Mouse (Mus musculus) liver, embryonic 12.5 days (tissue): ENCODE data around the gene Gm7544. TPM values are rescaled to one million over a fixed set of nuclear protein-coding genes. Genes with fewer than 3 reads are reported as not detected.
"Not testable (repeated sequence)": the region's sequence is repeated elsewhere in the genome, so short reads cannot be mapped to it uniquely, and the experiment has no call there.

ENCODE experiments used
- ATAC-seq: fragments of 200-750 bp; cut with Nextera tagmentation; 2 replicates; pipeline ENCODE4 v1.8.0; 2017; ENCODE audit warnings: moderate number of reproducible peaks, mild to moderate bottlenecking, moderate library complexity
- H3K27ac ChIP-seq: fragments of 300-500 bp; sonication (generic); 2 replicates; pipeline ENCODE4 v1.5.1; 2016; ENCODE audit warnings: mild to moderate bottlenecking
- H3K27me3 ChIP-seq: fragments of 300-500 bp; sonication (generic); replicated peaks from 2 replicates; pipeline ENCODE4 v1.6.1; 2016; ENCODE audit warnings: mild to moderate bottlenecking, moderate library complexity
- H3K36me3 ChIP-seq: fragments of 300-500 bp; sonication (generic); 2 replicates; pipeline ENCODE4 v1.6.1; 2016; ENCODE audit warnings: mild to moderate bottlenecking, moderate library complexity
- H3K4me1 ChIP-seq: fragments of 300-500 bp; sonication (generic); 2 replicates; pipeline ENCODE4 v1.6.1; 2016
- H3K4me2 ChIP-seq: fragments of 300-500 bp; sonication (generic); 2 replicates; pipeline ENCODE4 v1.6.1; 2016; ENCODE audit warnings: mild to moderate bottlenecking, moderate library complexity
- H3K4me3 ChIP-seq: fragments of 300-500 bp; sonication (generic); 2 replicates; pipeline ENCODE4 v1.5.1; 2016; ENCODE audit warnings: mild to moderate bottlenecking, moderate library complexity
- H3K9ac ChIP-seq: fragments of 300-500 bp; sonication (generic); 2 replicates; pipeline ENCODE4 v1.6.1; 2016; ENCODE audit warnings: mild to moderate bottlenecking, moderate library complexity
- H3K9me3 ChIP-seq: fragments of 300-500 bp; sonication (generic); replicated peaks from 2 replicates; pipeline ENCODE4 v1.6.1; 2016; ENCODE audit warnings: mild to moderate bottlenecking, moderate library complexity
- WGBS: fragments of 180-500 bp; shearing (Covaris S2); methylation state at CpG from one replicate; pipeline ENCODE4 v1.1.7; 2016; ENCODE audit not compliant: insufficient replicate concordance; 5-methylcytosine and 5-hydroxymethylcytosine counted together
- polyA plus RNA-seq: library from polyadenylated mRNA; unstranded; fragments of >200 nt; fragmentation: Nextera tagmentation; extraction: Ambion mirVana; gene quantifications from 2 replicates; pipeline ENCODE4 v1.2.1, GENCODE M21; 2016

The Gm7544 gene
- polyA plus RNA-seq, 1 experiment from 2014 or later = not detected

DNA sequence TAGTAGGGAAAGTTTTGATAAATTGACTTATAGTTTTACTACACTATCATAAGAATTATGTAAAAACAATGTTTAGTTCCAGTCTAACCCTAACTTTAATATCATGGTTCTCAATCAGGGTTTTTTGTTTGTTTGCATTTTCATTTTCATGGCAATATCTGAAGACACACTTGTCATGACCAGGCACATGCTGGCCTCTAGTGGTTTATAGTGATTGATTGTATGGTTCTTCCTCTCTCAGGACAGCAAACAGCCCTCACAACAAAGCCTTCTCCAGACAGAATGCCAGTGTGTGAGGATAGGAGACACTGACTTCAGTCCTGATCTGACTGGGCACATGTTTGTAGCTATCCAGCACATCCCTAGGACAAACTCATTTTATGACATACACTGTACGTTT, 17.4 kb upstream of the Gm7544 start:
- H3K4me1 ChIP-seq = peaks cover 29% of the 10 kb centered on the region

DNA sequence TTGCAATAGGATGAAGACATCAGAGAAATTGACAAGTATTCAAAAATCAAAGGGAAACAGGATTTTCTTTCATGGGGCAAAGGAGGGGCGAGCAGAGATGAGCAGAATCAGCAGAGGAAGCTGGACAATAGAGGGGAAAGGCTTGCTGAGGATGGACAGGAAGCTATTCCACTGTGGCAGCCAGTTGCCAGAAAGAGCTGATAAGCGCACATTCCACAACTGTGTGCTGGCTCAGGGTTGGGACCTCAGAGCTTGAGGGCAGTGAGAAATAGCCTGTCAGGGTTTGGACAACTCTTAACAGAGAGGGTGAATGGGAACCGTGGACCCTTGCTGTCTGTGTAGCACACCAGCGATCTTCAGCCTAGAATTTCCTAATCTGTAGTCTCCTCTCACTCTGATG, 16.2 kb upstream of the Gm7544 start:
- no peak overlapping the region for H3K9ac ChIP-seq
- H3K9me3 ChIP-seq = no peaks in the 10 kb centered on the region
- WGBS = 20% methylated on average over 4 of the region's 4 CpGs
- no peak overlapping the region for H3K4me3 ChIP-seq
- peaks cover 29% of the 10 kb centered on the region for H3K4me1 ChIP-seq
- peak; percentile 66 for ATAC-seq
- H3K4me2 ChIP-seq = no peak overlapping the region
- H3K27me3 ChIP-seq = no peaks in the 10 kb centered on the region
- H3K27ac ChIP-seq = 0 out of 2 replicates have a peak overlapping the region, but pooled peaks have one; percentile 45
- H3K36me3 ChIP-seq = no peaks in the 10 kb centered on the region

More for the DNA sequence above, 17.4 kb upstream of the Gm7544 start:
- Histone ChIP-seq H3K27me3 (no peaks in the 10 kb centered on the region), H3K27ac (no peak overlapping the region), H3K9me3 (no peaks in the 10 kb centered on the region), H3K9ac (no peak overlapping the region), H3K4me3 (no peak overlapping the region), H3K36me3 (no peaks in the 10 kb centered on the region), H3K4me2 (no peak overlapping the region)
- WGBS = 59% methylated on average over 1 of the region's 1 CpGs
- ATAC-seq = no peak

DNA sequence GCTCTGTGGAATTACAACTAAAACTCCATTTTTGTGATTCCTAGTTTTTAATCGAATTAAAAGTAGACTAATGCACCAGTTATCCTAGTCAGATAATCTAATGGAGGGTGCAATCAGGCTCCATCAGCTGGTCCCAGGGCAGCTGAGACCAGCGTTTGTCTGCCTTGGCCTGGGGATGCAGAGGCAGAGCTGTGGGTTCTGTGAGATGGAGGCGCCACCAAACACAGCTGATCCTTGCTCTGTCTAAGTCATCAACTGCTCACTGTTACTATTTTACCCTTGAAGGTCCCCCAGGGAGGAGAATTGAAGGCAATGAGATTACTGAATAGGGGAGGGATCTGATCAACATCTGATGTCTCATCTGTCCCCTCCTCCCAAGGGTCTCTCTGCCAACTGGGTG, 10.6 kb upstream of the Gm7544 start:
- Histone ChIP-seq H3K9me3 (no peaks in the 10 kb centered on the region), H3K4me1 (no peaks in the 10 kb centered on the region; the same call in 1 of the 2 replicates), H3K4me3 (no peak overlapping the region), H3K9ac (no peak overlapping the region), H3K27me3 (no peaks in the 10 kb centered on the region), H3K4me2 (no peak overlapping the region), H3K27ac (no peak overlapping the region), H3K36me3 (no peaks in the 10 kb centered on the region)
- WGBS = 53% methylated on average over 3 of the region's 3 CpGs
- no peak for ATAC-seq

GRCm38 (mm10) chr1:82959870-82960385, 4.1 kb upstream of the Gm7544 start, which contains the start of gene Gm47955:
Gene Gm47955 (plus strand): TSS chr1:82960286.
- H3K27ac ChIP-seq = no peak within 1 kb of the TSS
- no peaks in the 10 kb centered on the region for H3K9me3 ChIP-seq
- no peak for ATAC-seq
- H3K27me3 ChIP-seq = no peaks in the 10 kb centered on the region
- 78% methylated on average over 11 of the region's 11 CpGs for WGBS
- no peak within 1 kb of the TSS for H3K4me2 ChIP-seq
- no peak within 1 kb of the TSS for H3K9ac ChIP-seq
- H3K4me1 ChIP-seq = no peaks in the 10 kb centered on the region
- no peaks in the 10 kb centered on the region for H3K36me3 ChIP-seq
- no peak within 1 kb of the TSS for H3K4me3 ChIP-seq

DNA sequence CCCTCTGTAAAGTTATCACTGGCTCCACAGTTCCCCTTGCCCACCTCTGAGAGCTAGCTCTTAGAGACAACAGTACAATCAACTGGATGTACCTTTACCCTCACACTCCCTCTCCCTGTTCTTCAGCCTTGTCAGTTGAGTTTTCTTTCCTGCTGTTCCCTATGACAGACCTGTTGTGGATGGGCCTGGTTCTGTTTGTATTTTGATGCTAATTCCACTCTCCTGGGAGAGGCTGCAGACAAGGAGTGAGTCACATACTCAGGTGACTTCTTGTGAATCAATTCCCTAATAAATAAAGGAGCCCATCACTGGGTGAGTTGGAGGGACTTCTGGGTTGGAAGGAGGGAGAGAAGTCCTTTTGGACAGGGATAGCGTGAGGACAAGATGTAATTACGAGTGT, 7.2 kb downstream of the Gm7544 start:
- ATAC-seq = no peak
- H3K27ac ChIP-seq = no peak overlapping the region

GRCm38 (mm10) chr1:82946029-82946428, 9.8 kb downstream of the Gm7544 start:
- WGBS = 75% methylated on average over 2 of the region's 2 CpGs
- not testable (repeated sequence) for H3K27ac ChIP-seq, H3K9ac ChIP-seq, ATAC-seq, H3K4me3 ChIP-seq, H3K4me2 ChIP-seq, H3K27me3 ChIP-seq, H3K9me3 ChIP-seq, H3K36me3 ChIP-seq, H3K4me1 ChIP-seq

More for the DNA sequence above, 7.2 kb downstream of the Gm7544 start:
- Histone ChIP-seq H3K9ac (no peak overlapping the region), H3K4me3 (no peak overlapping the region), H3K9me3 (no peaks in the 10 kb centered on the region), H3K27me3 (no peaks in the 10 kb centered on the region), H3K4me1 (no peaks in the 10 kb centered on the region), H3K36me3 (no peaks in the 10 kb centered on the region), H3K4me2 (no peak overlapping the region)
- WGBS = 66% methylated on average over 2 of the region's 2 CpGs

DNA sequence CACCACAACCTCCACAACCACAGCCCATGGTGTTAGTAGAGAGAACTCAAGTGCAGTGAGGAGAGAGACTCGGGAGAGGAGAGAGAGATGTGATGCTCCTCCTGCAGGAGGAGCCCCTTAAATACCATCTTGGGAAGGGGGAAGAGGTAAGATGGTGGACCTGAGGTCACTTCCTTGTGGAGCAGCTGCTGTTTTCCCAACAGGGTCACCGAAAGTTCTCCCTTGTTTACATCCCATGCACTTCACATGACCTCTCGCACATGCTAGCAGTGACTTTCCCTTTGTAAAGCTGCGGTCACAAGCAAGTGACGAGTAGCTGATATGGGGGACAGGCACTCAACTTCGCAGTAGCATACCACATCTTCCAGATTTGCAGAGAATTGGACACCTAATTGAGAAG, 12.5 kb downstream of the Gm7544 start, which contains the start of gene A030003K21Rik:
A030003K21Rik (minus strand) TSS at position 94 of the 400 bp plus-strand sequence.
- H3K27me3 ChIP-seq, H3K36me3 ChIP-seq, H3K4me3 ChIP-seq, H3K4me1 ChIP-seq, H3K27ac ChIP-seq, H3K4me2 ChIP-seq, H3K9ac ChIP-seq, ATAC-seq: not testable (repeated sequence)
- H3K9me3 ChIP-seq = peaks cover 16% of the 10 kb centered on the region
- no CpG with 5 or more reads among the region's 6 CpGs for WGBS

GRCm38 (mm10) chr1:82942505-82942904, 13.3 kb downstream of the Gm7544 start:
- not testable (repeated sequence) for H3K4me2 ChIP-seq, ATAC-seq, H3K27me3 ChIP-seq, H3K36me3 ChIP-seq, H3K4me3 ChIP-seq, H3K27ac ChIP-seq, H3K4me1 ChIP-seq, H3K9ac ChIP-seq
- peaks cover 16% of the 10 kb centered on the region for H3K9me3 ChIP-seq
- WGBS = 73% methylated on average over 2 of the region's 2 CpGs

DNA sequence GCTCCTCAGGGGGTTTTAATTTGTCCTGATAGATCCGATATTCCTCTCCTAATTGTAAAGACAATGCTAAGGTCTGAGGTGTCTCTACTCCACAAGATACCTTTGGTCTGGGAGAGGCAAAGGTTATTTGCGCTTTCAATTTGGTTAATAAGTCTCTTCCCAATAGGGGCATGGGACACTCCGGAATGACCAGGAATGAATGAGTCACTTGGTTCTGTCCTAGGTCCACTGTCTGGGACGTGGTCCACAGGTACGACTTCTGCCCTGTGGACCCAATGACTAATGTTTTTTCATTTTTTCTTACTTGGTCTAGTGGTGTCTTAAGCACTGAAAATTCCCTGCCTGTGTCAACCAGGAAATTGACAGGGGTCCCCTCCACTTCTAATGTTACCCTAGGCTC, 17.1 kb downstream of the Gm7544 start:
- Histone ChIP-seq H3K36me3 (no peaks in the 10 kb centered on the region), H3K27me3 (no peaks in the 10 kb centered on the region), H3K4me1 (no peaks in the 10 kb centered on the region), H3K9ac (no peak overlapping the region), H3K27ac (no peak overlapping the region), H3K4me2 (no peak overlapping the region), H3K9me3 (peaks cover 16% of the 10 kb centered on the region), H3K4me3 (no peak overlapping the region)
- WGBS = 80% methylated on average over 5 of the region's 5 CpGs
- ATAC-seq = no peak

DNA sequence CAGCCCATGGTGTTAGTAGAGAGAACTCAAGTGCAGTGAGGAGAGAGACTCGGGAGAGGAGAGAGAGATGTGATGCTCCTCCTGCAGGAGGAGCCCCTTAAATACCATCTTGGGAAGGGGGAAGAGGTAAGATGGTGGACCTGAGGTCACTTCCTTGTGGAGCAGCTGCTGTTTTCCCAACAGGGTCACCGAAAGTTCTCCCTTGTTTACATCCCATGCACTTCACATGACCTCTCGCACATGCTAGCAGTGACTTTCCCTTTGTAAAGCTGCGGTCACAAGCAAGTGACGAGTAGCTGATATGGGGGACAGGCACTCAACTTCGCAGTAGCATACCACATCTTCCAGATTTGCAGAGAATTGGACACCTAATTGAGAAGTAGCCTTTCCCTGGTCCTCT, 24.5 kb downstream of the Gm7544 start, which contains the start of gene Gm6217:
Gm6217 (minus strand) TSS at position 74 of the 400 bp plus-strand sequence.
- not testable (repeated sequence) for ATAC-seq, H3K9me3 ChIP-seq, H3K36me3 ChIP-seq, H3K27me3 ChIP-seq, H3K9ac ChIP-seq, H3K27ac ChIP-seq, H3K4me2 ChIP-seq, H3K4me3 ChIP-seq, H3K4me1 ChIP-seq
- WGBS = no CpG with 5 or more reads among the region's 6 CpGs

DNA sequence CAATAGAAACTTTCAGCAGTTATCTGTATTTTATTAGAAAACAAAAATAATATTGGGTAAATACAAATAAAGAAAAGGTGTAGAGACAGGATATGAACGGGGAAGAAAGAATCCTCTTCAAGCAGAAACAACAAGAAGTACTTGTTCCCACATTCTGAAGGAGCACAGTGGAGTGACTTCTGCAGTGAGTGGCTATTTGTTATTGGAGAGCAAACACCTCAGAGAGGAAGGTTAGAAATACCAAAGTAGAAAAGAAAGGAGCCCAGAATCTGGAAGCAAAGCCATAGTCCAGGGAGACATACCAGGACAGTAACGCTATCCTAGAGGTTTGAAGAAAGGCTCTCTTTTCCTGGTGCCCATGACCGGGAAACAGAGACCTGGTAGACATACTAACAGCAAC, 25.3 kb downstream of the Gm7544 start:
- H3K4me2 ChIP-seq, H3K9ac ChIP-seq, H3K27me3 ChIP-seq, H3K36me3 ChIP-seq, H3K4me1 ChIP-seq, H3K27ac ChIP-seq, H3K4me3 ChIP-seq, ATAC-seq, H3K9me3 ChIP-seq: not testable (repeated sequence)
- WGBS = 58% methylated on average over 2 of the region's 3 CpGs

DNA sequence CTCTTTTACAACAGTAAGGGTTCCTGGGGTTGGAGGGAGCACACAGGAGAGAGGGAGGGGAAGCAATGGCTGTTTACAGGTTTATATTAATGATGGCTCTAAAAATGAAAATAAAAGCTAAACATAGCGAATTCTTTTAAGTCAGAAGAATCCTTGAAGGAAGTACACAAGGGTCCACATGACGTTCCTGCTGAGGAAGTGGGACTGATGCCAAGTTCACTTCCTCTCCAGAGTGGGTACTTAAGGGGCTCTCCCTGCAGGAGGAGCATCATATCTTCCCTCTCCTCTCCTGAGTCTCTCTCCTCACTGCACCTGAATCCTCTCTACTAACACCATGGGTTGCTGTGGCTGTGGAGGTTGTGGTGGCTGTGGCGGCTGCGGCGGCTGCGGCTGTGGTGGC, 31.2 kb downstream of the Gm7544 start, which contains the start of gene A030014E15Rik:
A030014E15Rik (plus strand) TSS at position 268 of the 400 bp plus-strand sequence.
- no peak within 1 kb of the TSS for H3K4me3 ChIP-seq
- ATAC-seq = no peak

DNA sequence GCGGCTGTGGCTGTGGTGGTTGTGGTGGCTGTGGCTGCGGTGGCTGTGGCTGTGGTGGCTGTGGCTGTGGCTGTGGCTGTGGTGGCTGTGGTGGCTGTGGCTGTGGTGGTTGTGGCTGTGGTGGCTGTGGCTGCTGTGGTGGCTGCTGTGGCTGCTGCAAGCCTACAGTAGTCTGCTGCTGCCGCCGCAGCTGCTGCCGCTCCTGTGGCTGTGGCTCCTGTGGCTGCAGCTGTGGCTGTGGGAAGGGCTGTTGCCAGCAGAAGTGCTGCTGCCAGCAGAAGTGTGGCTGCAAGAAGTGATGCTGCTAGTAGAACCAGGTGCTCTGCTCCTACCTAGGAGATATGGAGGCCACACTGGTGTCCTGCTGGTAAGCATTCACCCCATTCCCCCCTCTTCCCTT, 42.4 kb downstream of the Gm7544 start:
- not testable (repeated sequence) for ATAC-seq, H3K9me3 ChIP-seq
- 70% methylated on average over 5 of the region's 5 CpGs for WGBS

More for the DNA sequence above, 31.2 kb downstream of the Gm7544 start, which contains the start of gene A030014E15Rik:
- H3K27me3 ChIP-seq = no peaks in the 10 kb centered on the region
- H3K9ac ChIP-seq = no peak within 1 kb of the TSS
- H3K4me2 ChIP-seq = no peak within 1 kb of the TSS
- H3K4me1 ChIP-seq = no peaks in the 10 kb centered on the region
- 77% methylated on average over 6 of the region's 6 CpGs for WGBS
- H3K27ac ChIP-seq = no peak within 1 kb of the TSS
- H3K36me3 ChIP-seq = no peaks in the 10 kb centered on the region
- no peaks in the 10 kb centered on the region for H3K9me3 ChIP-seq

More for the DNA sequence above, 42.4 kb downstream of the Gm7544 start:
- not testable (repeated sequence) for H3K4me2 ChIP-seq, H3K4me3 ChIP-seq, H3K36me3 ChIP-seq, H3K27me3 ChIP-seq, H3K9ac ChIP-seq, H3K27ac ChIP-seq
- peaks cover 28% of the 10 kb centered on the region for H3K4me1 ChIP-seq
